Mouse (Mus musculus) kidney, adult 18-20 months (tissue): ENCODE data around the gene Appl2.

Experiments
- DNase-seq: peaks from one replicate; pipeline ENCODE4 v3.0.0; 2021

The Appl2 gene

GRCm38 (mm10) chr10:83563005-83563404 lies 85.5 kb downstream of the Appl2 start:
- no peak for DNase-seq
